Mouse (Mus musculus) CH12.LX (cell line): ENCODE results near the gene Ndufa7. TPM values are rescaled to one million over a fixed set of nuclear protein-coding genes. Genes with fewer than 3 reads are reported as not detected.

Experiments used
- DNase-seq: peaks from one replicate; pipeline ENCODE4 v3.0.0-alpha.2; 2013; ENCODE audit errors: extremely low read depth
- H3K27ac ChIP-seq: 2 replicates; pipeline ENCODE4 v1.5.1; 2012; ENCODE audit warnings: low read depth, mild to moderate bottlenecking, control low read depth, moderate library complexity; ENCODE audit not compliant: insufficient read depth
- H3K27me3 ChIP-seq: replicated peaks from 2 replicates; pipeline ENCODE3; 2012; ENCODE audit warnings: inconsistent platforms
- H3K36me3 ChIP-seq, 2 experiments: replicated peaks in 1 of 2; 2 replicates each; pipeline versions ENCODE3 to v1.6.1; 2012; ENCODE audit warnings: inconsistent platforms in 1 of 2, low read length in 1 of 2, mild to moderate bottlenecking in 1 of 2, mixed read lengths in 1 of 2, moderate library complexity in 1 of 2; ENCODE audit not compliant: control insufficient read depth in 1 of 2, insufficient read depth in 1 of 2
- H3K4me1 ChIP-seq, 2 experiments: 2 replicates each; pipeline ENCODE4 v1.6.1; 2012; ENCODE audit warnings: inconsistent platforms in 1 of 2, moderate library complexity in 1 of 2; ENCODE audit not compliant: insufficient read depth in 2 of 2, control insufficient read depth in 1 of 2
- H3K4me2 ChIP-seq: 2 replicates; pipeline ENCODE4 v1.6.1; 2012; ENCODE audit warnings: low read depth, mild to moderate bottlenecking, control low read depth; ENCODE audit not compliant: poor library complexity, insufficient read depth, severe bottlenecking
- H3K4me3 ChIP-seq, 3 experiments: fragments of 150-350 bp in 1 of 3; sonication (generic) in 1 of 3; replicated peaks in 1 of 3; 2 replicates each; pipeline versions ENCODE3 to v1.5.1; 2011 to 2012; ENCODE audit warnings: low read depth in 2 of 3, low read length in 2 of 3, mild to moderate bottlenecking in 2 of 3, moderate library complexity in 2 of 3, control low read depth in 1 of 3, improper control_type of control experiment in 1 of 3, inconsistent platforms in 1 of 3, mixed read lengths in 1 of 3; ENCODE audit not compliant: poor library complexity in 1 of 3
- H3K79me2 ChIP-seq: replicated peaks from 2 replicates; pipeline ENCODE4 v1.6.1; 2012; ENCODE audit warnings: mild to moderate bottlenecking, moderate library complexity; ENCODE audit not compliant: control insufficient read depth, poor library complexity, insufficient read depth, severe bottlenecking; ENCODE audit errors: extremely low read depth
- H3K9ac ChIP-seq: 2 replicates; pipeline ENCODE4 v1.6.1; 2012; ENCODE audit warnings: low read depth, mild to moderate bottlenecking, control low read depth, moderate library complexity; ENCODE audit not compliant: insufficient read depth
- H3K9me3 ChIP-seq: replicated peaks from 2 replicates; pipeline ENCODE3; 2012; ENCODE audit warnings: low read length, inconsistent platforms, mixed read lengths
- BHLHE40 ChIP-seq: IDR thresholded peaks from 2 replicates; pipeline ENCODE4 v1.6.1; 2011; ENCODE audit warnings: mild to moderate bottlenecking, low read depth, low read length, improper control_type of control experiment
- CHD1 ChIP-seq: IDR thresholded peaks from 2 replicates; pipeline ENCODE4 v1.6.1; 2012; ENCODE audit warnings: low read depth, low read length, improper control_type of control experiment, inconsistent platforms
- CHD2 ChIP-seq: IDR thresholded peaks from 2 replicates; pipeline ENCODE4 v1.6.1; 2011; ENCODE audit warnings: low read length, improper control_type of control experiment
- ELF1 ChIP-seq: IDR thresholded peaks from 2 replicates; pipeline ENCODE4 v1.6.1; 2014; ENCODE audit warnings: low read depth, mild to moderate bottlenecking, inconsistent platforms, low read length, improper control_type of control experiment
- EP300 ChIP-seq: IDR thresholded peaks from 2 replicates; pipeline ENCODE4 v1.6.1; 2011; ENCODE audit warnings: low read length, improper control_type of control experiment
- ETS1 ChIP-seq: conservative IDR thresholded peaks from 2 replicates; pipeline ENCODE4 v1.6.1; 2012; ENCODE audit warnings: low read depth, mild to moderate bottlenecking, inconsistent platforms, low read length, improper control_type of control experiment, moderate library complexity
- HCFC1 ChIP-seq: IDR thresholded peaks from 2 replicates; pipeline ENCODE4 v1.6.1; 2012; ENCODE audit warnings: low read depth, mild to moderate bottlenecking, inconsistent platforms, low read length, improper control_type of control experiment
- IRF4 ChIP-seq: IDR thresholded peaks from 2 replicates; pipeline ENCODE4 v1.6.1; 2014; ENCODE audit warnings: low read depth, mild to moderate bottlenecking, inconsistent platforms, low read length, improper control_type of control experiment
- JUND ChIP-seq: conservative IDR thresholded peaks from 2 replicates; pipeline ENCODE4 v1.6.1; 2011; ENCODE audit warnings: low read depth, low read length, improper control_type of control experiment
- MAFK ChIP-seq: IDR thresholded peaks from 2 replicates; pipeline ENCODE4 v1.6.1; 2011; ENCODE audit warnings: low read length, improper control_type of control experiment; ENCODE audit not compliant: insufficient replicate concordance
- MEF2A ChIP-seq: IDR thresholded peaks from 2 replicates; pipeline ENCODE4 v1.6.1; 2014; ENCODE audit warnings: low read depth, mild to moderate bottlenecking, inconsistent platforms, low read length, improper control_type of control experiment, borderline replicate concordance
- MXI1 ChIP-seq: IDR thresholded peaks from 2 replicates; pipeline ENCODE4 v1.6.1; 2011; ENCODE audit warnings: mild to moderate bottlenecking, low read depth, low read length, improper control_type of control experiment
- NELFE ChIP-seq: IDR thresholded peaks from 2 replicates; pipeline ENCODE4 v1.6.1; 2011; ENCODE audit warnings: low read depth, low read length, improper control_type of control experiment
- NRF1 ChIP-seq: IDR thresholded peaks from 2 replicates; pipeline ENCODE4 v1.6.1; 2014; ENCODE audit warnings: low read depth, mild to moderate bottlenecking, inconsistent platforms, low read length, improper control_type of control experiment, moderate library complexity
- PAX5 ChIP-seq: IDR thresholded peaks from 2 replicates; pipeline ENCODE4 v1.6.1; 2012; ENCODE audit warnings: low read length, inconsistent platforms, mixed read lengths
- POLR2A ChIP-seq: IDR thresholded peaks from 2 replicates; pipeline ENCODE4 v1.6.1; 2011; ENCODE audit warnings: low read depth, mild to moderate bottlenecking, improper control_type of control experiment, low read length
- RAD21 ChIP-seq: IDR thresholded peaks from 2 replicates; pipeline ENCODE4 v1.6.1; 2011; ENCODE audit warnings: low read depth, mild to moderate bottlenecking, low read length, improper control_type of control experiment, moderate library complexity
- SMC3 ChIP-seq: IDR thresholded peaks from 2 replicates; pipeline ENCODE4 v1.6.1; 2011; ENCODE audit warnings: low read depth, low read length, improper control_type of control experiment
- TBP ChIP-seq: conservative IDR thresholded peaks from 2 replicates; pipeline ENCODE4 v1.6.1; 2011; ENCODE audit warnings: low read depth, low read length, improper control_type of control experiment
- TCF12 ChIP-seq: IDR thresholded peaks from 2 replicates; pipeline ENCODE4 v1.6.1; 2014; ENCODE audit warnings: low read depth, mild to moderate bottlenecking, inconsistent platforms, low read length, improper control_type of control experiment
- UBTF ChIP-seq: IDR thresholded peaks from 2 replicates; pipeline ENCODE4 v1.6.1; 2012; ENCODE audit warnings: low read depth, mild to moderate bottlenecking, inconsistent platforms, low read length, improper control_type of control experiment, moderate library complexity
- USF1 ChIP-seq: IDR thresholded peaks from 2 replicates; pipeline ENCODE4 v1.6.1; 2014; ENCODE audit warnings: low read depth, mild to moderate bottlenecking, inconsistent platforms, low read length, improper control_type of control experiment
- ZC3H11A ChIP-seq: IDR thresholded peaks from 2 replicates; pipeline ENCODE4 v1.6.1; 2012; ENCODE audit warnings: low read depth, mild to moderate bottlenecking, inconsistent platforms, low read length, improper control_type of control experiment
- ZKSCAN1 ChIP-seq: IDR thresholded peaks from 2 replicates; pipeline ENCODE4 v1.6.1; 2012; ENCODE audit warnings: low read depth, inconsistent platforms, low read length, improper control_type of control experiment, borderline replicate concordance
- ZMIZ1 ChIP-seq: IDR thresholded peaks from 2 replicates; pipeline ENCODE4 v1.6.1; 2012; ENCODE audit warnings: low read depth, mild to moderate bottlenecking, inconsistent platforms, low read length, improper control_type of control experiment
- ZNF384 ChIP-seq: IDR thresholded peaks from 2 replicates; pipeline ENCODE4 v1.6.1; 2012; ENCODE audit warnings: low read depth, low read length, improper control_type of control experiment, inconsistent platforms
- dilution Hi-C: fragments of 300-500 bp; cut with MboI; formaldehyde crosslinking; loops from 2 replicates; pipeline ENCODE4 v1.14.3; 2020; ENCODE audit warnings: low sequenced_read_pairs; ENCODE audit not compliant: extremely low pct_unique_long_range_greater_than_20kb, extremely low pct_ligation_motif_present
- in situ Hi-C: fragments of 300-500 bp; cut with MboI; formaldehyde crosslinking; loops from 3 replicates; pipeline ENCODE4 v1.14.3; 2019; ENCODE audit warnings: low sequenced_read_pairs, low pct_ligation_motif_present, low pct_unique_long_range_greater_than_20kb, mixed read lengths
- polyA plus RNA-seq: library from polyadenylated mRNA; unstranded; fragments of >175 nt; gene quantifications from 2 replicates; pipeline ENCODE4 v1.2.1, GENCODE M21; 2012; ENCODE audit warnings: low read depth; ENCODE audit not compliant: insufficient read length
- total RNA-seq, 2 experiments: library from RNA; depleted of rRNA; stranded (reverse); fragments of 300-350 nt in 1 of 2; fragments of >200 nt in 1 of 2; gene quantifications; 2 replicates each; pipeline ENCODE4 v1.2.3; 2012 to 2014

The Ndufa7 gene
- total and polyA plus RNA-seq, 3 experiments, result 164 to 364 (median 194) TPM

- TF ChIP-seq ZKSCAN1 (no peak), HCFC1 (no peak), ZMIZ1 (no peak), ETS1 (peak; percentile 11; the same call in 1 of the 2 replicates), MXI1 (no peak), NELFE (no peak)
- TF ChIP-seq, all 38 proteins: peak for 7
Observed at GRCm38 (mm10) chr17:33812475-33812874, 11.9 kb upstream of the Ndufa7 start (continued).

DNA sequence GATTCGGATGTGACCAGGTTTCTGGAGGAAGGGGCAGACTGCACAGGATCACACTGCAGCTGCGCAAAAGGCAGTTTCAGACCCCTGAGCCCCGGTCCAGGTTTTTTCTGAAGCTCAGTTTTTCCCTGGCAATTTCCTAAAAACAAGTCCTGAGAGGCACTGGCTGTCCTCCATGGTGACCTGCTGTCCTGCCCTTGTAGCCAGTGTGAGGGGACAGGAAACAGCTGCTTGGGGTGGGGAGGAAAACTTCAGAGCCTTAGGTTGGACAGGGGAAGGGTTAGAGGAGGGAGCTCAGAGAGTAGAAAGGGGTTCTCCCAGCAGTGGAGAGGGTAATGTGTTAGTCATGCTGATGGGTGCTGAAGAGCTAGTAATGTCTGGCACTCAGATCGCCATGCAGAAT lies 11.4 kb upstream of the Ndufa7 start:
- DNase-seq, result no peak
- Histone ChIP-seq H3K27me3 (no peaks in the 10 kb centered on the region), H3K9ac (peak overlapping the region; percentile 29; the same call in 1 of the 2 replicates), H3K4me3 (no peak overlapping the region), H3K36me3 (peaks cover under 1 to 24% of the 10 kb centered on the region in 2 experiments), H3K9me3 (peaks cover 4% of the 10 kb centered on the region), H3K4me1 (peaks cover 11 to 19% of the 10 kb centered on the region in 2 experiments), H3K4me2 (peak overlapping the region; percentile 90), H3K27ac (no peak overlapping the region), H3K79me2 (no peaks in the 10 kb centered on the region)
- dilution Hi-C loops (no loop called here), in situ Hi-C loops (no loop called here)
- TF ChIP-seq PAX5, result no peak
- TF ChIP-seq MEF2A, result no peak
- TF ChIP-seq ZNF384, result no peak
- TF ChIP-seq USF1, result no peak
- TF ChIP-seq HCFC1, result peak; percentile 18; the same call in 1 of the 2 replicates
- TF ChIP-seq SMC3, result no peak
- no peak for TF ChIP-seq ZKSCAN1
- TF ChIP-seq ETS1, result 0 out of 2 replicates have a peak, but pooled peaks have one; percentile 44
- no peak for TF ChIP-seq RAD21
- TF ChIP-seq ELF1, result 0 out of 2 replicates have a peak, but pooled peaks have one; percentile 24
- no peak for TF ChIP-seq MAFK
- TF ChIP-seq NRF1, result no peak
- no peak for TF ChIP-seq ZC3H11A
- TF ChIP-seq MXI1, result no peak
- TF ChIP-seq CHD2, result no peak
- TF ChIP-seq IRF4, result peak; percentile 31; the same call in 1 of the 2 replicates
- TF ChIP-seq CHD1, result no peak
- TF ChIP-seq TBP, result no peak
- TF ChIP-seq EP300, result no peak
- no peak for TF ChIP-seq POLR2A
- TF ChIP-seq JUND, result no peak
- no peak for TF ChIP-seq BHLHE40
- no peak for TF ChIP-seq UBTF
- no peak for TF ChIP-seq TCF12
